Mouse (Mus musculus): ENCODE measurements around the gene Znrf3. TPM values are rescaled to one million over a fixed set of nuclear protein-coding genes. Genes with fewer than 3 reads are reported as not detected.
A peak's percentile ranks its signal among the peaks of the same experiment; 100 is the strongest.

Gene Znrf3
- polyA plus RNA-seq, 1 experiment from 2014 or later: 9.6 TPM

DNA sequence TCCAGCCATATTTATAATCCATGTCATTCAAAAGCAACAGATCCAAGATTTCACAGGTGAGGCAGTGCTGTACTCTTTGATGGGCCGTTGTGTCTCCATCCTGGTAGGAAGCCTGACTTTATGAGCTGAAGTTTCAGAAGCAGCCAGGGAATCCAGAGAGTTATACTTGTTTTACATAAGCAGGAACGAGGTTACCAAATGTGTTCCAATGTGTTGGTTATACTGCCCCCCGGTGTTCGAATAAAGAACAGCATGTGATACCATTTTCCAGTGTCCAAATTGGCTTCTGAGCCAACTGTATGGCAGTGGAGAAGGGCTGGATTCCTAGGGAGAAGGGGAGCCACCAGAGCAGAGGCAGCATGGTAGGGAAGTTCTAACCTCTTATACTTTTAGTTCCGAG lies 29.5 kb upstream of the Znrf3 start:
- H3K4me2 ChIP-seq (replicated peaks): no peak overlapping the region
- no peak overlapping the region for H3K9ac ChIP-seq
- no peak overlapping the region for H3K27ac ChIP-seq
- no peak overlapping the region for H3K4me3 ChIP-seq (replicated peaks)
- H3K27me3 ChIP-seq (replicated peaks): no peaks in the 10 kb centered on the region
- no peaks in the 10 kb centered on the region for H3K4me1 ChIP-seq (replicated peaks)
- no peaks in the 10 kb centered on the region for H3K36me3 ChIP-seq
- no peaks in the 10 kb centered on the region for H3K9me3 ChIP-seq
- 12% methylated on average over 5 of the region's 5 CpGs for WGBS
- ATAC-seq: no peak

DNA sequence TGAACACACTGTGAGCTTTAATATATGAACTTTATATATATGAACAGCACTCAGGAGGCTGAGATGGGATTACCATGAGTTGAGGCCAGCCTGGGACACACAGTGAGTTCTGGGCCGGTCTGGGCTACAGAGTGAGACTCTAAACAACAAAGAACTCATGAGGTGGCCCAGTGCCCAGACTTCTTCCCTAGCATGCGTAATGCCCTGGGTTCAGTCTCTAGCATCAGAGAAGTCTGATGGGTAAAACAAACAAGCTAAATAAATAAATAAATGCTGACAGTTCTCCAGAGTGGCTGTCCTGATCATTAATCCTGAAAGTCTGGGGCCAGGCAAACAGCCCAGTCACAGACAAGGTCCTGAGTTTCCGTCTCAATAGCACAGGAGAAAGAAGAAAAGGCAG lies 25.4 kb upstream of the Znrf3 start:
- Histone ChIP-seq H3K36me3 (no peaks in the 10 kb centered on the region), H3K4me3 (replicated peaks) (no peak overlapping the region), H3K4me2 (replicated peaks) (no peak overlapping the region), H3K9ac (no peak overlapping the region), H3K27ac (no peak overlapping the region), H3K27me3 (replicated peaks) (no peaks in the 10 kb centered on the region), H3K4me1 (replicated peaks) (no peaks in the 10 kb centered on the region), H3K9me3 (no peaks in the 10 kb centered on the region)
- ATAC-seq: no peak
- WGBS: 59% methylated on average over 3 of the region's 3 CpGs

DNA sequence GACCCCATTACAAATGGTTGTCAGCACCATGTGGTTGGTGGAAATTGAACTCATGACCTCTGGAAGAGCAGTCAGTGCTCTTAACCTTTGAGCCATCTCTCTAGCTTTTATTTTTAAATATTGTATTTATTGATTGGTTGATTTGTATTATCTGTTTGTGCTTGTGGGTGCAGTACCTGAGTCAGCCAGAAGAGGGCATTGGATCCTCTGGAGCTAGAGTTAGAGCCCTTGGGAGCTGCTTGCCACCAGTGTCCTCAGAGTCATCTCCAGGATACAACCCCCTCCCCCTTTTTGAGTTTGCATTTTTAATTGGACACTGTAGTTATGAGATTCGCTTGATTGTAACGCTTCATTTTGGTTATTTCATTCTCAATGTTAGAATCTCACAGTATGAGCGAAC lies 24.4 kb upstream of the Znrf3 start:
- no peaks in the 10 kb centered on the region for H3K27me3 ChIP-seq (replicated peaks)
- H3K4me2 ChIP-seq (replicated peaks): no peak overlapping the region
- H3K4me1 ChIP-seq (replicated peaks): no peaks in the 10 kb centered on the region
- no peaks in the 10 kb centered on the region for H3K36me3 ChIP-seq
- no peaks in the 10 kb centered on the region for H3K9me3 ChIP-seq
- H3K27ac ChIP-seq: no peak overlapping the region
- WGBS: 85% methylated on average over 3 of the region's 3 CpGs
- H3K4me3 ChIP-seq (replicated peaks): no peak overlapping the region
- no peak for ATAC-seq
- no peak overlapping the region for H3K9ac ChIP-seq

DNA sequence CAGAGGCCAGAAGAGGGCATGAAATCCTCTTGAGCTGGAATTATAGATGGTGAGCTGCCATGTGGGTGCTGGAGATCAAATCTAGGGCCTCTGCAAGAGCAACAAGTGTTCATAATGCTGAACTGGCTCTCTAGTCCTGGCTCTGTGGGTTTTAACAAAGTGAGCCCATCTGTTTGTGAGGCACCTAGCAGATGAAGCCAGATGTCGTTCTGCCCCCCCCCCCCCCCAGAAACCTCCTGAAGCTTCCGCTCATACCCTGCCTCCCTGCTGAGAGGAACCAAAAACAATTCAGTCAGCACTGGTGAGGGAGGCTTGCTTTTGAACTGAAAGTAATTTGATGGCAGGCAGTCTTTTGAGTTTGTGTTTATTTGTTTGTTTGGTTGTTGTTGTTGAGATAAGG lies 23.8 kb upstream of the Znrf3 start:
- no peaks in the 10 kb centered on the region for H3K4me1 ChIP-seq (replicated peaks)
- no peaks in the 10 kb centered on the region for H3K27me3 ChIP-seq (replicated peaks)
- no peak overlapping the region for H3K9ac ChIP-seq
- WGBS: 48% methylated on average over 2 of the region's 2 CpGs
- H3K9me3 ChIP-seq: no peaks in the 10 kb centered on the region
- H3K27ac ChIP-seq: no peak overlapping the region
- no peak for ATAC-seq
- H3K36me3 ChIP-seq: no peaks in the 10 kb centered on the region
- no peak overlapping the region for H3K4me2 ChIP-seq (replicated peaks)
- H3K4me3 ChIP-seq (replicated peaks): no peak overlapping the region

DNA sequence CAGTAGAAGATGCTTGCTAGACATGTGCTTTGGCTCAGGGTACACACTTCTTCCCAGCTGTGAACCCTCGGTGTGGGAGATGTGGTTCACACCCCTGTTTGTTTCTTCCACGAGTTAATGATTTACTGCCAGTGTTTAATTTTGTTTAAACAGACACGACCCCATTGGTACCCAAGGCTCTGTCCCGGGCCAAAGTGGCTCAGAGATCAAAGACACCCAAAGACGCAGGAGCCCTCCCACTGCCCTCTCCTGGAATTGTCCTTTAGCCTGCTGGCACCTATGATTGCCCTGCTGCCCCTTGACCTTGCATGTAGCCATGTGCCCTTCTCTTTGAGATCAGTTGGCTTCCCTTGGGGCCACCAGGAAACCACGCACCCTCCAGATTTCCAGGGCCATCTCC lies 7.3 kb upstream of the Znrf3 start:
- Histone ChIP-seq H3K4me1 (replicated peaks) (peaks cover 7% of the 10 kb centered on the region; the same call in 1 of the 2 replicates), H3K36me3 (no peaks in the 10 kb centered on the region), H3K4me3 (replicated peaks) (no peak overlapping the region), H3K27ac (no peak overlapping the region), H3K9ac (no peak overlapping the region), H3K27me3 (replicated peaks) (no peaks in the 10 kb centered on the region), H3K9me3 (no peaks in the 10 kb centered on the region), H3K4me2 (replicated peaks) (no peak overlapping the region)
- no peak for ATAC-seq
- whole genome bisulfite sequencing: 17% methylated on average over 6 of the region's 6 CpGs

DNA sequence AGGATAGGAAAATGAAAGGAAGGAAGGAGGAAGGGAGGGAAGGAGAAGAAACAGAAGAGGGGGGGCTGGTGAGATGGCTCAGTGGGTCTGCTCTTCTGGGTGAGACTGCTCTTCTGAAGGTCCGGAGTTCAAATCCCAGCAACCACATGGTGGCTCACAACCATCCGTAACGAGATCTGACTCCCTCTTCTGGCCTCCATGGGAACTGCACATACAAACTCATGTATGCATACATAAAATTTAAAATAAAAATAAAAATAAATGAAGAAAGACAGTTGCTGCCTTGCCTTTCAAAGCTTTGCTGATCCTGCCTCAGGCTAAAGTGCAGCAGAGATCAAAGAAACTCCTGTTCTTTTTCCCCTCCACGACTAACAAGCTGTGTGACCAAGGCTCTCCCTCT lies 6.7 kb upstream of the Znrf3 start:
- Histone ChIP-seq H3K4me1 (replicated peaks) (peaks cover 7% of the 10 kb centered on the region; the same call in 1 of the 2 replicates), H3K4me2 (replicated peaks) (no peak overlapping the region), H3K27ac (no peak overlapping the region), H3K9me3 (no peaks in the 10 kb centered on the region), H3K9ac (no peak overlapping the region), H3K36me3 (no peaks in the 10 kb centered on the region), H3K4me3 (replicated peaks) (no peak overlapping the region), H3K27me3 (replicated peaks) (no peaks in the 10 kb centered on the region)
- no peak for ATAC-seq
- 67% methylated on average over 4 of the region's 4 CpGs for WGBS

DNA sequence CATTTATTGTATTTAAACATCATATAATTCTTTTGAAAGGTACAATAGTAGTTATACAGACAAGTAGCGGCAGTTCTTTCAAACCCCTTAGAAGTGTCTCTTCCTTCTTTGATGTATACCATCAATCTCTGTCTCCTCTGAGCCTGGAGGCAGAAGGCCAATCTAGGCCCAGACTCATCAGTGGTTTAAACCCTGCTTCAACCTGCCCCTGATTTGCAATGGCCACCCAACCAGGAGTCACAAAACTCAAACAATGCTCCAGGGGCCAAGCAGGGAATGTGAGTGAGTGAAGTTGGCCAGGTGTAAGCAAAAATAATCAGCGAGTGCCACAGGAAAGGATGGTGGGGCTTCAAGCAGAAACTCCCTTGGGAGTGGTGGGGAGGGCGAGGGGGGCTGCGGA lies 6.1 kb upstream of the Znrf3 start:
- WGBS: 72% methylated on average over 4 of the region's 4 CpGs
- Histone ChIP-seq H3K4me3 (replicated peaks) (no peak overlapping the region), H3K9ac (no peak overlapping the region), H3K27me3 (replicated peaks) (no peaks in the 10 kb centered on the region), H3K4me1 (replicated peaks) (peaks cover 7% of the 10 kb centered on the region; the same call in 1 of the 2 replicates), H3K9me3 (no peaks in the 10 kb centered on the region), H3K27ac (no peak overlapping the region), H3K4me2 (replicated peaks) (no peak overlapping the region), H3K36me3 (no peaks in the 10 kb centered on the region)
- no peak for ATAC-seq

DNA sequence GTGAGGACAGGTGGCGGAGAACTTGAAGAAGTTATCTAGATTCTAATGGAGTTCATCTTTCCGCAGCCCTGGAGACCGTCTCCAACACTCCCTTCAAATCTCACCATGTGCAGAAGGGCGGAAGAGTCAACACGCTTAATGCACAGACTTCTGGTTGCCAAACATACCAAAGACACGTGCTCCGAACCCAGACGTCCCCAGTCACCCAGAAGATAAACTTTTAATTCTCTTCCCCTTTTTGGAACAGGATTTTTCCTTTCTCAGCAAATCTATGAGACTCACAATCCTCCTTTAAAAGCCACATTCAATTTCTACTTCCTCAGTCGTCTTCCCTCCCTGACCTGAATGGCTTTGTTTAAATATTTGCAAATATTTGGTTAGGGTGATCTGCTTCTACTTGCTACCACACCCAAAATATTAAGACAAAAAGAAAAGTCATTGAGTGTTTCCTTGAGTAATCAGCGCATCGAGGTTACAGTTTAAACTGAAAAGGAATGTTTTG lies 856 bp upstream of the Znrf3 start:
- peak overlapping the region; percentile 66; the same call in 1 of the 2 replicates for H3K27ac ChIP-seq
- H3K36me3 ChIP-seq: no peaks in the 10 kb centered on the region
- no peaks in the 10 kb centered on the region for H3K9me3 ChIP-seq
- WGBS: 12% methylated on average over 11 of the region's 11 CpGs
- peak overlapping the region; percentile 88 for H3K4me3 ChIP-seq (replicated peaks)
- peak overlapping the region; percentile 93 for H3K4me2 ChIP-seq (replicated peaks)
- peak; percentile 42 for ATAC-seq
- H3K9ac ChIP-seq: peak overlapping the region; percentile 57
- no peaks in the 10 kb centered on the region for H3K27me3 ChIP-seq (replicated peaks)
- peaks cover 11% of the 10 kb centered on the region; the same call in 1 of the 2 replicates for H3K4me1 ChIP-seq (replicated peaks)

DNA sequence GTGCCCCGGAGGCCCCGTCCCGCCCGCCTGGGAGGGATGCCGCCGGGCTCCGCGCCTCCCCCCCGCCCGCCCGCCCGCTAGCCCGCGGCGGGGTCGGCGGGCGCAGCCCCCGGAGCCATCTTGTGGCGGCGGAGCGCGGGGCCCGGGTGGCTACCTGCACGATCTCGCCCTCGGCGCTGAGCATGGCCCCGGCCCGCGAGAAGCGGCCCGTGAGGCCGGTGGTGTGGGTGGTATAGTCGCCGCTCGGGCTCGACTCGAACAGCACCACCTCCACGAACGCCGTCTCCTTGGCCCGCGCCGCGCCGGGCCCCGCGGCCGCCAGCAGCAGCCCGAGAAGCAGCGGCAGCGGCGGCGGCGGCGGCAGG lies 431 bp downstream of the Znrf3 start:
- H3K27ac ChIP-seq: peak overlapping the region; percentile 77
- peaks cover 11% of the 10 kb centered on the region; the same call in 1 of the 2 replicates for H3K4me1 ChIP-seq (replicated peaks)
- no peaks in the 10 kb centered on the region for H3K27me3 ChIP-seq (replicated peaks)
- WGBS: 0% methylated on average over 47 of the region's 57 CpGs
- peak overlapping the region; percentile 88 for H3K4me3 ChIP-seq (replicated peaks)
- no peaks in the 10 kb centered on the region for H3K9me3 ChIP-seq
- H3K9ac ChIP-seq: peak overlapping the region; percentile 85
- peak overlapping the region; percentile 93 for H3K4me2 ChIP-seq (replicated peaks)
- H3K36me3 ChIP-seq: no peaks in the 10 kb centered on the region
- peak; percentile 64 for ATAC-seq

DNA sequence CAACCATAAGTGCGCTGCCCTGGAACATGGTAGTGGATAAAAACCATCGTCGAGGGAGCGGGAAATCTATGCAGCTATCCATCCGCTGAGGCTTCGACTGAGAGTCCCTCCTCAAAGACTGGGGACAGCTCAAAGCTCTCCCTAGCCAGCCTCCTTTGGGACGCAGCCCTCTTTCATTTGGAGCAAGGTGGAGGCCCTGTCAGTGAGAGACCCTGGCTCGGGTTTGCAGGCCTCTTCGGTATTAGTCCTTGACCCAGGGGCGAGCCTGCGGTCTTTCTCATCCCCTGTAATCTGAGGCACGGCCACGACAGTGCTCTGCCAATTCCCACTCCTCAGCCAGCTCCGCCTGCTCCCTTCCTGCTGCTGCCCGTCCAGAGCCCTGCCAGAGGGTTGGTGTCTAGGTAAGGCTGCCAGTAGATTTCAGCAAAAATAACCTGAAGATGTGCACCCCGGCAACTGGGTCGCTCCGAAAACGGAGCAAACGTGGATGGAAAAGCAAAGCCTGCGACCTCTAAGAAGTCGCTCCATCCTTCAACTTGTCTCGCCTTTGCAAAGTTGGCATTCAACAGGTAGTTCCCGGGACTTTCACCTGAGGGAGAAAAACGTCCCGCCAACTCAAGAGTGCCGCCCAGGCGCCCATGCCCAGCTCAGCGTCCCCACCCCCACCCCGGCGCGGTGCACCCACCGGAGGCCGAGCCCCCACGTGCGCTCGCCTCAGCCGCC lies 975 bp downstream of the Znrf3 start:
- Histone ChIP-seq H3K4me1 (replicated peaks) (peaks cover 11% of the 10 kb centered on the region; the same call in 1 of the 2 replicates), H3K36me3 (no peaks in the 10 kb centered on the region), H3K27ac (peak overlapping the region; percentile 77), H3K27me3 (replicated peaks) (no peaks in the 10 kb centered on the region), H3K4me3 (replicated peaks) (peak overlapping the region; percentile 88), H3K9ac (peak overlapping the region; percentile 85), H3K9me3 (no peaks in the 10 kb centered on the region), H3K4me2 (replicated peaks) (peak overlapping the region; percentile 93)
- WGBS: 1% methylated on average over 38 of the region's 38 CpGs
- peak; percentile 13; the same call in 1 of the 2 replicates for ATAC-seq

DNA sequence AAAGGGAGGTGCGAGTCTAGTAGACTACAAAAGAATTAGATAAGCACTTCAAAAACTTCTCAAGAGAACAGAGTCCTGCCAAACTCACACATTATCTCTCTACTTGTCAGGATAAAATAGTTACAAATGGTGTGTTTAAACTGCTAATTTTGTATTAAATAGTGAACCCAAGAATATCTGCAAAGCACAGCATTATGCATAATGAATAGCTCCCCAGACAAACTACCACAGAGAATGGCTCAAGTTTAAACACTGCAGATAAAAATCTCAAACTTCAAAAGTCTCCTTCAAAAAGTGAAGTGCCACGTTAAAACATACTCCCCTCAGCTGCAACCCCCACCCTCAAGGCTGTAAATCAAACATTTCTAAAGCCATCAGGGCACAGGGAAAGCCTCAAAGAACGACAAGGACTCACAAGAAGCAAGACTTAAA lies 2.0 kb downstream of the Znrf3 start:
- no peak for ATAC-seq
- peak overlapping the region; percentile 93 for H3K4me2 ChIP-seq (replicated peaks)
- no peak overlapping the region for H3K9ac ChIP-seq
- peaks cover 11% of the 10 kb centered on the region; the same call in 1 of the 2 replicates for H3K4me1 ChIP-seq (replicated peaks)
- H3K27ac ChIP-seq: no peak overlapping the region
- 34% methylated on average over 3 of the region's 3 CpGs for WGBS
- no peaks in the 10 kb centered on the region for H3K9me3 ChIP-seq
- no peaks in the 10 kb centered on the region for H3K36me3 ChIP-seq
- no peaks in the 10 kb centered on the region for H3K27me3 ChIP-seq (replicated peaks)
- H3K4me3 ChIP-seq (replicated peaks): peak overlapping the region; percentile 88; the same call in 1 of the 2 replicates

DNA sequence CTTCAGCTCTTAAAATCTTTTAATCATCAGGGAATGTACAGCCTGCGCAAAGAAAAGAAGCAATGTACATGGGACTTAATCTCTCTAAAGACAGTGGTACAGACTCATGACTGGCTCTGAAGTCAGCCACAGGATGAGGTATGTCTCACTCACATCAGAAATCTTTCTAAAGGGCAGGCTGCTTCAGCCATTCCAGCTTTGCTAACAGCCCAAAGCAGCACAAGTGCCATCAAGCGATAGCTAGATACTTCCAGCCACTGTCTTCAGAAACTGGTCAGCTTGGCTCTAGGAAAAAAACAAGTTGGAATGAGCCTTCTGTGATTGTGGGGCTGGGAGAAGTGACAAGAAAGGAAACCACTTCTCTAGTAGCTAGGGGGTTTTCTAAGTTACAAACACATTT lies 7.0 kb downstream of the Znrf3 start:
- no peak overlapping the region for H3K9ac ChIP-seq
- no peak overlapping the region for H3K4me2 ChIP-seq (replicated peaks)
- H3K9me3 ChIP-seq: no peaks in the 10 kb centered on the region
- H3K27ac ChIP-seq: no peak overlapping the region
- H3K36me3 ChIP-seq: no peaks in the 10 kb centered on the region
- ATAC-seq: no peak
- H3K4me1 ChIP-seq (replicated peaks): peaks cover 2% of the 10 kb centered on the region; the same call in 1 of the 2 replicates
- WGBS: 78% methylated on average over 2 of the region's 2 CpGs
- H3K27me3 ChIP-seq (replicated peaks): no peaks in the 10 kb centered on the region
- no peak overlapping the region for H3K4me3 ChIP-seq (replicated peaks)

DNA sequence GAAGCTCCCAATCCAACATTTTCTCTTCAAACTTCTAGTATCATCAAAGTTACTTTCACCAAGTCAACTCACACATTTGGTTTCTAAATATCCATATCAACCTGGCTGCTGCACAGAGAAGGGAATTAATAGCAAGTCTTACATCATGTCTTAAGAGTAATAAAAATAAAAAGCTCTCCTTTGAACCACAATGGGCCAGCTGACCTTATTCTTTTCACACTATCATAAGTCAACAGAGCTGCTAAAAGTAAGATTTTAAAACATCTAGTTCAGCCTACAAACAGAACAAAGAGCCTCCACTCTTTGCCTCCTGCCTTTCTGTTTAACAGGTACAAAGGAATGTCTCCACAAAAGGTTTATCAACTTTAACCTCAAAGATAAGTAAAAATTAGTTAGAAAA lies 7.7 kb downstream of the Znrf3 start:
- Histone ChIP-seq H3K27ac (no peak overlapping the region), H3K4me1 (replicated peaks) (0 out of 2 replicates have a peak, but pooled peaks cover 2% of the 10 kb centered on the region)
- no peak for ATAC-seq

More for the DNA sequence above, 7.7 kb downstream of the Znrf3 start:
- no peaks in the 10 kb centered on the region for H3K27me3 ChIP-seq (replicated peaks)
- H3K36me3 ChIP-seq: no peaks in the 10 kb centered on the region
- H3K9ac ChIP-seq: no peak overlapping the region
- H3K4me2 ChIP-seq (replicated peaks): no peak overlapping the region
- no peaks in the 10 kb centered on the region for H3K9me3 ChIP-seq
- H3K4me3 ChIP-seq (replicated peaks): no peak overlapping the region
